Mouse (Mus musculus): ENCODE measurements around the gene Gm5538.

Gm5538 gene

DNA sequence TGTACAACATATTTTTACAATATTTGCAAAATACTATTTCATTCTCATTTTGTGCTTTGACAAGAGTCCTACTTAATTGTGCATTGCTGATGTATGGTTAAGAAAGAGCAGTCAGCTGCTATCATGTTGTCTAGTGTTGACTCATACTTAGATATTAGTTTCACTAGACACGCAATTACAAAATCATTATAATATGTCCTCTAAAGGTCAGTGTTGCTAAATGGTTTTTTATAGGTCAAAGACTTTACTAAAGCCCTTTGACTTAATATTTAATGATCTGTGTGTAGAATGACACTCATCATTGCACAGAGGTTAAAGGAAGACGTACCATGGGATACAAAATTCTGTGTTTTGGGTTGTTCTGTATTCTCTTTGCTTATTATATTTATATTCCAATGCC, at the start of gene Gm5538:
Gene Gm5538 (plus strand): TSS at position 301 of the 400 bp plus-strand sequence.
- no peak for DNase-seq (ENCODE audit: extremely low read depth, low read depth, low spot score)

DNA sequence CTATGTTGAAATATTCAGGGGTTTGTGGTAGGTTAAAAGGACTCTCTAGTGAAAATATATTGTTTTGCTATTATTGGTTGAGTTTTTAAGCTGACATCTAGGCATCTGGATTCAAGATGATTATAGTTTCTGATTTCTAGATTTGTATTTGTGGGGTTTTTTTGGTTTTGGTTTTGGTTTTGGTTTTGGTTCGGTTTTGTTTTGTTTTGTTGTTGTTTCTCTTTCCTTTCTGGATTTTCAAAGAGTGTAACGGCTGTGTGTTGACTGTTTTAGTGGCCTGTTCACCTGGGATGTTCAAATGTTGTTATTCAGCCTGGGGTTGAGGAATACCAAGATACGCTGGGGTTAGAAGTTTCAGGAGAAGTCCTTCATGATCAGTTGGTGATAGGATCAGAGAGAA, 32.2 kb upstream of the Gm5538 start:
- no peak for DNase-seq (ENCODE audit: extremely low read depth, low read depth, low spot score)

DNA sequence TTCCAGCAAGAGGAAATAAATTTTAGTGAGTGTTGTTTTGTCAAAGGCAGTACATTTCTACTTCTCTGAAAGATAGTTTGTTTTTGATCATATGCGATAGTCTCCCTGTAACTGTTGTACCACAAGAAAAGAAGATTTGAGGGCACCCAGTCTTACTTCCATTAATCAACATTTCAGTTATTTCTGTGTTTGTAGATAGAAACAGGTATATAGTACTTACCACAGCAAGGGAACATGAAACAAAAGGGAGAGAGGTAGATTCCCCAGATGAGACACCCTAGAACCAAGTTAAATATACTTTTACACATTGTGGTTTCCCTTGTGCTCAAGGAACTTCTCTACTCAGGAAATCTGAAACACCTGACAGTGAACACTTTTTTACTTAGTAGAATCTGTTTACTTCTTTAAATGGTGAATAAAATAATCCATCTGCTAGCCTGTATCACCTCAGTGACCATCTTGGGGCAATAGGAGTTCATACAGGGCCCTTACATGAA, 26.9 kb upstream of the Gm5538 start:
- DNase-seq (ENCODE audit: extremely low read depth, low read depth, low spot score) = no peak

DNA sequence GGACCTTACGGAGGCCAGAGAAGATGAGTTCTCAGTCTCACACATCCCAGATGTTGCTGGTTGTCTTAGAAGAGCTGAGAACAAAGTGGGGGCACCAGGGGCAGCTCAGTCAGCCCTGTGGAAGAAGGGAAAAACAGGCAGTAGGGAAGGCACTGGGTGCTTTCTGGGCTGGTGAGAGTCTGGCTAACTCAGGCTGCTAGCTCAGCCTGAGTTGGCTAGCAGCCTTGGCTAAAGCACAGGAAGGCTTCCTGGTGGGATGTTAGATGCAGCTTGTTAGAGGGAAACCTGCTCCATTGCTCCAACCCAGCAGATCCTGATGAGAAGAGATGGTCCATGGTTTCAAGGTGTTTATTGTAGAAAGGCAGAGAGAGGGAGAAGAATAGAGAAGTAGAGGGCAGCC, 10.3 kb downstream of the Gm5538 start:
- no peak for DNase-seq (ENCODE audit: extremely low read depth, low read depth, low spot score)

DNA sequence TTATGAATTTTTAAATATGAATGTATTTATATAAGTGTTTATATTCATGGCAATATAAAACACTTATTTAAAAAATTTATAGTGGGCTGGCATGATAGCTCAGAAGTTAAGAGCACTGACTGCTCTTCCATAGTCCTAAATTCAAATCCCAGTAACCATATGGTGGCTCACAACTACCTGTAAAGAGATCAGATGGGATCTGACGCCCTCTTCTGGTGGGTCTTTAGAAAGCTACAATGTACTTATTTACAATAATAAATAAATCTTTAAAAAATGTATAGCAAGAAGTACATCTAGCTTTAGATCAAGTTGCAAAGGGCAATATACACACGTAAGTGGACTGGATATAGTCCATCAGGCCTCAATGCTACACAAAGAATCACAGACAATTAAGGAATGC, 14.6 kb downstream of the Gm5538 start:
- DNase-seq (ENCODE audit: extremely low read depth, low read depth, low spot score) = peak; percentile 3

All from fat pad, adult 2 months (tissue).